Mouse (Mus musculus) intestine, embryonic 16.5 days (tissue): ENCODE data around the gene Ahcyl2. TPM values are rescaled to one million over a fixed set of nuclear protein-coding genes. Genes with fewer than 3 reads are reported as not detected.

Experiments used
- ATAC-seq: fragments of 200-750 bp; cut with Nextera tagmentation; 2 replicates; pipeline ENCODE4 v1.8.0; 2017; ENCODE audit warnings: moderate TSS enrichment, moderate library complexity
- H3K27ac ChIP-seq: fragments of 300-500 bp; sonication (generic); 2 replicates; pipeline ENCODE4 v1.5.1; 2014; ENCODE audit warnings: mild to moderate bottlenecking, low read length
- H3K27me3 ChIP-seq: fragments of 300-500 bp; sonication (generic); replicated peaks from 2 replicates; pipeline ENCODE4 v1.6.1; 2014; ENCODE audit warnings: low read length, control low read depth, mixed read lengths; ENCODE audit not compliant: control insufficient read depth, insufficient read depth
- H3K36me3 ChIP-seq: fragments of 300-500 bp; sonication (generic); 2 replicates; pipeline ENCODE4 v1.6.1; 2014; ENCODE audit warnings: low read length, control low read depth; ENCODE audit not compliant: control insufficient read depth, insufficient read depth
- H3K4me1 ChIP-seq: fragments of 300-500 bp; sonication (generic); 2 replicates; pipeline ENCODE4 v1.6.1; 2014; ENCODE audit warnings: low read length, control low read depth, mixed read lengths; ENCODE audit not compliant: control insufficient read depth, insufficient read depth
- H3K4me2 ChIP-seq: fragments of 300-500 bp; sonication (generic); 2 replicates; pipeline ENCODE4 v1.6.1; 2014; ENCODE audit warnings: low read depth, low read length, control low read depth
- H3K4me3 ChIP-seq: fragments of 300-500 bp; sonication (generic); 2 replicates; pipeline ENCODE4 v1.5.1; 2014; ENCODE audit warnings: mild to moderate bottlenecking, low read length
- H3K9ac ChIP-seq: fragments of 300-500 bp; sonication (generic); 2 replicates; pipeline ENCODE4 v1.6.1; 2014; ENCODE audit warnings: low read depth, low read length
- H3K9me3 ChIP-seq: fragments of 300-500 bp; sonication (generic); 2 replicates; pipeline ENCODE4 v1.6.1; 2016; ENCODE audit warnings: low read length, control low read depth; ENCODE audit not compliant: control insufficient read depth
- WGBS: fragments of 180-500 bp; shearing (Covaris S2); extraction: QIAGEN DNeasy Blood & Tissue Kit; methylation state at CpG from one replicate; pipeline ENCODE4 v1.1.7; 2014; 5-methylcytosine and 5-hydroxymethylcytosine counted together
- polyA plus RNA-seq: library from polyadenylated mRNA; unstranded; fragments of >200 nt; fragmentation: Nextera tagmentation; extraction: Ambion mirVana; gene quantifications from 2 replicates; pipeline ENCODE4 v1.2.1, GENCODE M21; 2015

The Ahcyl2 gene
- polyA plus RNA-seq, 1 experiment from 2014 or later: 80.5 TPM

- no peak overlapping the region for H3K4me3 ChIP-seq
- ATAC-seq: 0 out of 2 replicates have a peak, but pooled peaks have one; percentile 41
- no peaks in the 10 kb centered on the region for H3K9me3 ChIP-seq
- H3K27ac ChIP-seq: peak overlapping the region; percentile 33
- no peaks in the 10 kb centered on the region for H3K27me3 ChIP-seq
- H3K4me2 ChIP-seq: no peak overlapping the region
- no peaks in the 10 kb centered on the region; the same call in 1 of the 2 replicates for H3K36me3 ChIP-seq
- H3K4me1 ChIP-seq: peaks cover 5% of the 10 kb centered on the region; the same call in 1 of the 2 replicates
- 72% methylated on average over 2 of the region's 2 CpGs for WGBS
- no peak overlapping the region for H3K9ac ChIP-seq
These were observed 100.6 kb downstream of the Ahcyl2 start for GRCm38 (mm10) chr6:29868341-29868895.

DNA sequence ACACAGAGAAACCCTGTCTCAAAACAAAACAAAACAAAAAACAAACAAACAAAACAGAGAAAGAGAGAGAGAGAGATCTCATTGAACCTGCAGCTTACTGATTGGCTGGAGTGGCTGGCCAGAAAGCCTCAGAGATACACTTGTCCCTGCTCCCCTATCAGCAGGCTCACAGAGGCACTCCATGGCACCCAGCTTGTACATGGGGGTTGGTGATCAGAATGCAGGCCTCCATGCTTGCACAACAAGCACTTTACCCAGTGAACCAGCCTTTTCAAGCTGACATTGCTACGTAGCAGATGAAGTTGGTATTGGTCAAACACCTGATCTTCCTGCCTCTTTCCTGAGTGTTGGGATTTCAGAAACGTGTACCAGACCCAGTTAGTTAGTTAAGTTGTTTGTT, 105.8 kb downstream of the Ahcyl2 start:
- no peaks in the 10 kb centered on the region; the same call in 1 of the 2 replicates for H3K36me3 ChIP-seq
- H3K4me3 ChIP-seq: no peak overlapping the region
- no peak overlapping the region for H3K27ac ChIP-seq
- WGBS: 66% methylated on average over 2 of the region's 2 CpGs
- no peaks in the 10 kb centered on the region for H3K27me3 ChIP-seq
- H3K9ac ChIP-seq: no peak overlapping the region
- no peak for ATAC-seq
- H3K4me1 ChIP-seq: peaks cover 1% of the 10 kb centered on the region; the same call in 1 of the 2 replicates
- H3K4me2 ChIP-seq: no peak overlapping the region
- H3K9me3 ChIP-seq: no peaks in the 10 kb centered on the region

DNA sequence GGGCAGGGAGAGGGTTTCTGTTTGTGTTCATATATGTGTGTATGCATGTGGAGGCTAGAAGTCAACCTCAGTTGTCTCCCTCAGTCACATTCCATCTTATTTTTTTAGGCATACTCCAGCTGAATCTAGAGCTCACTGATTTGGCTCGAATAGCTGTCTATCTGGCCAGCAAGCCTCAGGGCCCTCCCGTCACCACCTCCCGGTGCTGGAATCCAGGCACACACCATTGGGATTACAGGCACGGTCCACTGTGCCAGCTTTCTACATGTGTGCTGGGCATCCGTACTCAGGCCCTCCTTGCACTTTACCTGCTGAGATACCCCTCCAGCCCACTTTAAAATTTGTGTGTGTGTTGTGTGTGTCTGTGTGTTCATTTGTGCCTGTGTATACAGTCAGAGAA, 107.8 kb downstream of the Ahcyl2 start:
- Histone ChIP-seq H3K4me1 (no peaks in the 10 kb centered on the region), H3K9ac (no peak overlapping the region), H3K9me3 (no peaks in the 10 kb centered on the region), H3K4me2 (no peak overlapping the region), H3K36me3 (no peaks in the 10 kb centered on the region; the same call in 1 of the 2 replicates), H3K27ac (no peak overlapping the region), H3K27me3 (no peaks in the 10 kb centered on the region), H3K4me3 (no peak overlapping the region)
- WGBS: 86% methylated on average over 5 of the region's 5 CpGs
- no peak for ATAC-seq

DNA sequence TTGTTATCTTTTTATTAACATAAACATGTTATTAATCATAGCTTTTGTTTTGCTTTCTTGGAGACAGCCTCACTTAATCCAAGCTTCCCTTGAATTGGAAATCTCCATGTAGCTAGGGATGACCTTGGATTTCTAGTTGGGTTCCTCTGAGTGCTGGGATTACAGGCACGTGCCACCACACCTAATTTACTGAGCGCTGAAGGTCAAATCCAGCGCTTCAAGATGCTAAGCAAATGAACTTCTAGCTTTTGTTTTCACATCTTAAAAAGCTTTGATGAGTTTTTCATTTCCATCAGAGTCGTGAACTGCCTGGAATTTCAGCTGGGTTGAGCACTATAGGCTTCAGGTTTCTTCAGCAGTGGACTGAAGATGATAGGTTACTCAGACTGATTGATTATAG, 109.0 kb downstream of the Ahcyl2 start:
- no peak overlapping the region for H3K27ac ChIP-seq
- H3K9me3 ChIP-seq: no peaks in the 10 kb centered on the region
- no peak overlapping the region for H3K9ac ChIP-seq
- no peak overlapping the region for H3K4me3 ChIP-seq
- H3K27me3 ChIP-seq: no peaks in the 10 kb centered on the region
- H3K4me2 ChIP-seq: no peak overlapping the region
- no peaks in the 10 kb centered on the region for H3K4me1 ChIP-seq
- 80% methylated on average over 4 of the region's 4 CpGs for WGBS
- H3K36me3 ChIP-seq: no peaks in the 10 kb centered on the region
- ATAC-seq: no peak

DNA sequence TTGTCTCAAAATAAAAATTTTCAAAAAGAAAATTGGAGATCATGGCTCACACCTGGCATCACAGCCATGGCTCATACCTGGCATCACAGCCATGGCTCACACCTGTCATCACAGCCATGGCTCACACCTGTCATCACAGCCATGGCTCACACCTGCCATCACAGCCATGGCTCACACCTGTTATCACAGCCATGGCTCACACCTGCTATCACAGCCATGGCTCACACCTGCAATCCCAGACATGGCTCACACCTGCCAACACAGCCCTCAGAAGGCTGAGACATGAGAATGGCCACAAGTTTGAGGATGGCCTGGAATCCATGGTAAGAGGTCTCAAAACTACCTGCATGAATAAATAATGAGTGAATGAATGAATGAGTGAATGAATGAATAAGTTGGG, 111.8 kb downstream of the Ahcyl2 start:
- H3K27me3 ChIP-seq: no peaks in the 10 kb centered on the region
- no peak overlapping the region for H3K4me2 ChIP-seq
- no peaks in the 10 kb centered on the region for H3K9me3 ChIP-seq
- no peak overlapping the region for H3K27ac ChIP-seq
- no peak for ATAC-seq
- H3K4me1 ChIP-seq: no peaks in the 10 kb centered on the region
- H3K4me3 ChIP-seq: no peak overlapping the region
- H3K36me3 ChIP-seq: no peaks in the 10 kb centered on the region
- no peak overlapping the region for H3K9ac ChIP-seq

- Histone ChIP-seq H3K9ac (no peak overlapping the region), H3K36me3 (no peaks in the 10 kb centered on the region), H3K27ac (no peak overlapping the region), H3K4me1 (no peaks in the 10 kb centered on the region), H3K4me2 (no peak overlapping the region), H3K4me3 (no peak overlapping the region), H3K9me3 (no peaks in the 10 kb centered on the region), H3K27me3 (no peaks in the 10 kb centered on the region)
- no peak for ATAC-seq
- WGBS: 92% methylated on average over 3 of the region's 3 CpGs
These were observed 113.0 kb downstream of the Ahcyl2 start for GRCm38 (mm10) chr6:29880796-29881195.

GRCm38 (mm10) chr6:29881936-29882335, 114.1 kb downstream of the Ahcyl2 start:
- WGBS: 66% methylated on average over 2 of the region's 2 CpGs
- no peaks in the 10 kb centered on the region for H3K27me3 ChIP-seq
- H3K4me2 ChIP-seq: no peak overlapping the region
- no peaks in the 10 kb centered on the region for H3K4me1 ChIP-seq
- no peaks in the 10 kb centered on the region for H3K9me3 ChIP-seq
- ATAC-seq: no peak
- H3K36me3 ChIP-seq: no peaks in the 10 kb centered on the region
- H3K9ac ChIP-seq: no peak overlapping the region
- H3K4me3 ChIP-seq: no peak overlapping the region
- no peak overlapping the region for H3K27ac ChIP-seq

DNA sequence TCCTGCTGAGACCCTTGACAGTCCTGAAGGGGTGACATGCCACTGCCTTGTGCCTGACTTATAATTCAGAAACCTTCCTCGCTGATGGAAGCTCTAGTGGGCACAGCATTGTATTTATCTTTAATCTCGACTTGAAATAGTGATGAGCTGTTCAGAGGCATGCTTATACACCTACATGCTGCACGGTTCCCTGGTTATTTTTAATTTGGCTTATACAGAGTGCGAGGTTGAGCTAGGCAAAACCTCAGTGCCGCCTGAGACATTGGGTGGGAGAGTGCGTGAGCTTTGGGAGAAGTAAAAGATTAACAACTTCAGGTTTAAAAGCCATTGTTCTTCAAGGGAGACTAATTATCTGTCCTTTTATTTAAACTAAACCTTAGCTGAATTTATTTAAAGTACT, 115.1 kb downstream of the Ahcyl2 start:
- Histone ChIP-seq H3K27ac (no peak overlapping the region), H3K4me3 (no peak overlapping the region), H3K4me1 (no peaks in the 10 kb centered on the region), H3K4me2 (no peak overlapping the region), H3K9me3 (no peaks in the 10 kb centered on the region), H3K27me3 (no peaks in the 10 kb centered on the region), H3K36me3 (no peaks in the 10 kb centered on the region), H3K9ac (no peak overlapping the region)
- 76% methylated on average over 6 of the region's 6 CpGs for WGBS
- no peak for ATAC-seq

DNA sequence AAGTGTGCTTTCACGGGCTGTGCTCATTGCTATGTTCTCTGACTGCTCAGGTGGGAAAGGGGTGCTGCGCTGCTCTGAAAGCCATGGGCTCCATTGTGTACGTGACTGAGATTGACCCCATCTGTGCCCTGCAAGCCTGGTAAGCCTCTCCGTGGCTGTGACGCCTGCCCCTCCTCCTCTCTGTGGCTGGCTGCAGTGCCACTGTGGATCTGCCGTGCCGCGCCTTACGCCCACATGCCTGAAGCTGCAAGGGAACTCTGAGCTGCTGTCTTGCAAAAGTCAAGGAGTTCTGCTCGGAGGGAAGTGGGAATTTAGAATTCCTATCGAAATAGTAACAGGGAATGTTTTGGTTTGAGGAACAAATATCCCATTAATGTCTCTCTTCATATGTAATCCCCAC, 123.3 kb downstream of the Ahcyl2 start:
- Histone ChIP-seq H3K4me3 (no peak overlapping the region), H3K36me3 (no peaks in the 10 kb centered on the region), H3K27me3 (no peaks in the 10 kb centered on the region), H3K4me1 (no peaks in the 10 kb centered on the region), H3K4me2 (no peak overlapping the region), H3K9me3 (no peaks in the 10 kb centered on the region), H3K27ac (no peak overlapping the region), H3K9ac (no peak overlapping the region)
- 66% methylated on average over 11 of the region's 11 CpGs for WGBS
- ATAC-seq: no peak

GRCm38 (mm10) chr6:29896976-29897375, 129.2 kb downstream of the Ahcyl2 start:
- H3K36me3 ChIP-seq: no peaks in the 10 kb centered on the region
- H3K4me1 ChIP-seq: no peaks in the 10 kb centered on the region
- ATAC-seq: no peak
- no peaks in the 10 kb centered on the region for H3K9me3 ChIP-seq
- no peaks in the 10 kb centered on the region for H3K27me3 ChIP-seq
- H3K4me2 ChIP-seq: no peak overlapping the region
- no peak overlapping the region for H3K9ac ChIP-seq
- no peak overlapping the region for H3K27ac ChIP-seq
- no peak overlapping the region for H3K4me3 ChIP-seq
- 88% methylated on average over 3 of the region's 3 CpGs for WGBS
